Comparison of ENCODE assay signal across 30 mouse cellular contexts in the genomic region with DNA sequence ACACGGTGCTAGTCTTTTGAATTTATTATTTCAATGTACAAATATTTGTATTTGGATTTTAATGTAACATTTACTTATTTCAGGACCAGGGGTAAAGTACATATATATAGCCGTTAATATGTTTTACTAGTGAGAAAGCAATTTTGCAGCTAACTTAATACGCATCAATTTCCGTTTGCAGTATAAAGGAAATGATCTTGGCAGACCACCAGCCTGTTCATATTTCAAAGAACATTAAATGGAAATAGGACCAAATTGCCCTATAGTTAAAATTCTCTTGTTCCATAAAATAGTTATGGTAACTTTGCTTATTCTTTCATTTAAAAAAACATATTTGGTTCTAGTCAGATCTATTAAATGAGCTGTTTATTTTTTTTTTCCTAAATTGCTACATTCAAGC. TPM values are rescaled to one million over a fixed set of nuclear protein-coding genes. Genes with fewer than 3 reads are reported as not detected.
"Had no signal": no experiment of that assay in that cellular context is flagged by ENCODE, and none has a peak within 500 bp of the region (broad histone marks: within the 10 kb centered on the region; RNA-seq: fewer than 3 reads in every experiment).

No protein-coding gene starts in this region.

- H3K27ac ChIP-seq: embryonic facial prominence, embryonic 10.5 days; embryonic facial prominence, embryonic 12.5 days; embryonic facial prominence, embryonic 13.5 days; embryonic facial prominence, embryonic 15.5 days; forebrain, embryonic 10.5 days; forebrain, embryonic 12.5 days; forebrain, embryonic 13.5 days; forebrain, embryonic 15.5 days; gastrocnemius, adult 2 months had no signal

- H3K4me1 ChIP-seq: embryonic facial prominence, embryonic 10.5 days had no signal

- H3K9ac ChIP-seq: embryonic facial prominence, embryonic 12.5 days; embryonic facial prominence, embryonic 13.5 days; embryonic facial prominence, embryonic 15.5 days; forebrain, embryonic 12.5 days; forebrain, embryonic 13.5 days; forebrain, embryonic 15.5 days; forebrain, postnatal 0 days had no signal

- H3K4me3 ChIP-seq: embryonic facial prominence, embryonic 10.5 days; embryonic facial prominence, embryonic 12.5 days; embryonic facial prominence, embryonic 13.5 days; embryonic facial prominence, embryonic 15.5 days; erythroblast, embryonic 14.5 days; forebrain, embryonic 10.5 days; forebrain, embryonic 12.5 days; forebrain, embryonic 13.5 days; forebrain, embryonic 15.5 days; gastrocnemius, adult 2 months had no signal

- H3K9me3 ChIP-seq: embryonic facial prominence, embryonic 10.5 days; embryonic facial prominence, embryonic 12.5 days; embryonic facial prominence, embryonic 13.5 days; embryonic facial prominence, embryonic 15.5 days; forebrain, embryonic 10.5 days; forebrain, embryonic 12.5 days; forebrain, embryonic 13.5 days; forebrain, embryonic 15.5 days had no signal

- DNase-seq: cerebellum, adult 2 months; cerebellum, adult 8-10 months; cerebellum, adult 9-10 months; cerebellum, adult 9-11 months; cerebellum, postnatal 10 days; cerebellum, postnatal 14 days; cerebellum, postnatal 25 days; cerebellum, postnatal 36 days; embryo, embryonic 11 days; forebrain, postnatal 0 days; gastrocnemius, adult 2 months; gastrocnemius, postnatal 10 days; gastrocnemius, postnatal 14 days; gastrocnemius, postnatal 25 days; gastrocnemius, postnatal 36 days; heart, adult 11 months; heart, adult 18-20 months had no signal

- H3K4me2 ChIP-seq: embryonic facial prominence, embryonic 12.5 days; embryonic facial prominence, embryonic 13.5 days; embryonic facial prominence, embryonic 15.5 days; forebrain, embryonic 12.5 days; forebrain, embryonic 13.5 days; forebrain, embryonic 15.5 days had no signal

- H3K27me3 ChIP-seq: embryonic facial prominence, embryonic 12.5 days; embryonic facial prominence, embryonic 13.5 days; embryonic facial prominence, embryonic 15.5 days; forebrain, embryonic 12.5 days; forebrain, embryonic 13.5 days; forebrain, embryonic 15.5 days had no signal

- H3K36me3 ChIP-seq: embryonic facial prominence, embryonic 10.5 days; embryonic facial prominence, embryonic 12.5 days; embryonic facial prominence, embryonic 13.5 days; embryonic facial prominence, embryonic 15.5 days; forebrain, embryonic 10.5 days; forebrain, embryonic 12.5 days; forebrain, embryonic 15.5 days had no signal

- ATAC-seq: forebrain, embryonic 13.5 days; forebrain, embryonic 14.5 days; forebrain, embryonic 15.5 days; forebrain, embryonic 16.5 days; forebrain, postnatal 0 days had no signal

RNA-seq across cellular contexts. Expression of gene Scrg1, which starts 14.6 kb away (rescaled TPM):
- polyA plus RNA-seq: erythroblast, embryonic 14.5 days; forebrain, embryonic 10.5 days; forebrain, embryonic 11.5 days; gonadal fat pad, adult 2 months had no signal
